Mouse (Mus musculus) ES-E14 (cell line): Measurements from ENCODE around the gene Bcl2l11. TPM values are rescaled to one million over a fixed set of nuclear protein-coding genes. Genes with fewer than 3 reads are reported as not detected.
A peak's percentile ranks its signal among the peaks of the same experiment; 100 is the strongest.

Experiments
- DNase-seq: peaks from one replicate; pipeline ENCODE4 v3.0.0-alpha.2; 2013; ENCODE audit warnings: low read depth, low spot score
- H3K27ac ChIP-seq: 2 replicates; pipeline ENCODE4 v1.5.1; 2012; ENCODE audit warnings: low read depth, mild to moderate bottlenecking, low read length, moderate library complexity, mixed read lengths; ENCODE audit not compliant: poor library complexity, insufficient read depth, severe bottlenecking
- H3K36me3 ChIP-seq: 2 replicates; pipeline ENCODE4 v1.6.1; 2012; ENCODE audit warnings: mild to moderate bottlenecking, low read length, moderate library complexity, mixed read lengths; ENCODE audit not compliant: control insufficient read depth, poor library complexity, insufficient read depth, severe bottlenecking
- H3K4me1 ChIP-seq, 2 experiments: fragments of 150-350 bp in 1 of 2; sonication (generic) in 1 of 2; 2 replicates each; pipeline ENCODE4 v1.6.1; 2012; ENCODE audit warnings: low read length in 2 of 2, mild to moderate bottlenecking in 1 of 2, mixed read lengths in 1 of 2; ENCODE audit not compliant: control insufficient read depth in 2 of 2, insufficient read depth in 2 of 2, poor library complexity in 1 of 2
- H3K4me3 ChIP-seq, 2 experiments: fragments of 150-350 bp in 1 of 2; sonication (generic) in 1 of 2; 2 replicates each; pipeline ENCODE4 v1.5.1; 2012; ENCODE audit warnings: low read length in 2 of 2, low read depth in 1 of 2, mild to moderate bottlenecking in 1 of 2, mixed read lengths in 1 of 2; ENCODE audit not compliant: insufficient read depth in 1 of 2, poor library complexity in 1 of 2, severe bottlenecking in 1 of 2
- H3K9ac ChIP-seq: 2 replicates; pipeline ENCODE4 v1.6.1; 2012; ENCODE audit warnings: low read depth, mild to moderate bottlenecking, low read length, mixed read lengths; ENCODE audit not compliant: poor library complexity, insufficient read depth, severe bottlenecking
- H3K9me3 ChIP-seq: fragments of 150-350 bp; sonication (generic); 2 replicates; pipeline ENCODE4 v1.6.1; 2012; ENCODE audit warnings: low read depth, mild to moderate bottlenecking, low read length; ENCODE audit not compliant: control insufficient read depth, insufficient read depth
- CHD2 ChIP-seq: IDR thresholded peaks from 2 replicates; pipeline ENCODE4 v1.6.1; 2014; ENCODE audit warnings: mild to moderate bottlenecking, low read depth, low read length, inconsistent platforms
- HCFC1 ChIP-seq: IDR thresholded peaks from 2 replicates; pipeline ENCODE4 v1.6.1; 2012; ENCODE audit warnings: low read length, inconsistent platforms, borderline replicate concordance; ENCODE audit not compliant: insufficient read depth
- MAFK ChIP-seq: IDR thresholded peaks from 2 replicates; pipeline ENCODE4 v1.6.1; 2014; ENCODE audit warnings: mild to moderate bottlenecking, low read depth, low read length, inconsistent platforms; ENCODE audit not compliant: insufficient read depth
- ZC3H11A ChIP-seq: IDR thresholded peaks from 2 replicates; pipeline ENCODE4 v1.6.1; 2012; ENCODE audit warnings: low read depth, mild to moderate bottlenecking, inconsistent platforms, low read length, borderline replicate concordance
- ZNF384 ChIP-seq: IDR thresholded peaks from 2 replicates; pipeline ENCODE4 v1.6.1; 2012; ENCODE audit warnings: low read depth, low read length, inconsistent platforms
- in situ Hi-C, 2 experiments: fragments of 600-800 bp; cut with MboI; formaldehyde crosslinking; loops; one replicate each; pipeline ENCODE4 v1.15.1; 2025; ENCODE audit warnings: low sequenced_read_pairs in 2 of 2, inconsistent platforms in 1 of 2; ENCODE audit not compliant: unreplicated experiment in 2 of 2
- total RNA-seq: library from RNA; depleted of rRNA; stranded (reverse); fragments of 300-350 nt; gene quantifications from 2 replicates; pipeline ENCODE4 v1.2.3, GENCODE M21; 2012

The Bcl2l11 gene
- total RNA-seq, 1 experiment = 23.6 TPM

DNA sequence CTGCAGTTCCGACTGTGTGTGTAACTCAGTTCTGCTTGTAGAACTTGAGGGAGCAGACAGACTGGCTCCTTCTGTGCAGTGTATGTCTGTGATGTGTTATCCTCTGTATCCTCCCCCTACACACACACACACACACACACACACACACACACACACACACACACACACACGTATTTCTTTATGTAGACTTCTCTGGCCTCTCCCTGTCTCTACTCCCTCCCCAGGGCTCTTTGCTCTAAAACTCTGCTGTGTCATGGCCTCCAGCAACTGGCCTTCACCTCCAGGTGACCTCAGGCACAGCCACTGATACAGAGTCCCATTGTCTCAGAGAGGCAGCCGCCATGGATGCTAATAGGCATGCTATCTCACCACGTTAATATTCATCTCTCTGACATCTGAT lies 10.3 kb upstream of the Bcl2l11 start:
- no peak overlapping the region for H3K9ac ChIP-seq
- peaks cover 0 to 4% of the 10 kb centered on the region in 2 experiments; a peak in 2 of 4 replicates for H3K4me1 ChIP-seq
- H3K4me3 ChIP-seq = no peak overlapping the region
- in situ Hi-C loops = no loop called here
- no peaks in the 10 kb centered on the region for H3K9me3 ChIP-seq
- DNase-seq = no peak
- no peaks in the 10 kb centered on the region for H3K36me3 ChIP-seq
- no peak overlapping the region for H3K27ac ChIP-seq
- peak; percentile 53 for TF ChIP-seq MAFK
- no peak for TF ChIP-seq ZNF384

DNA sequence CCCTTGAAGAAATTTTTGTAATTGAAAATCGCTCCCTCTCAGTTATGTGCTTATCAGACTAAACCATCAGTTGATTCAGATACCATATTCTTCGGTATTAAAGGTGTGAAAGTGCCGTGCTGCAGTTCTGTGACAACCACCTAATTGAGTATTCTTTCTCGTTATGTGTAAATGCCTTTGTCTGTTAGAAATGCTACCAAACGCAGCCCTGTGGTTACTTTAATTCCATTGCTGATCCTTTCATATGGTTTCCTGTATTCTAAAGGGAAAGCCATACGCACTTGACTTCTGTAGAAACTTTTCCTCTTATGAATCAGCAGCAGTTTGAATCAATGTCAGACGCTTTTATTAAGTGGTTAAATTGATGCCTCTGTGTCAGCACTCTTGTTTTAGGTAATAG lies 8.2 kb upstream of the Bcl2l11 start:
- no peak overlapping the region for H3K4me3 ChIP-seq
- H3K36me3 ChIP-seq = no peaks in the 10 kb centered on the region
- no peak for DNase-seq
- H3K9ac ChIP-seq = no peak overlapping the region
- TF ChIP-seq MAFK = no peak
- no peak for TF ChIP-seq ZC3H11A
- TF ChIP-seq ZNF384 = no peak
- no peak for TF ChIP-seq CHD2
- TF ChIP-seq HCFC1 = no peak
- H3K4me1 ChIP-seq = peaks cover 0 to 4% of the 10 kb centered on the region in 2 experiments; a peak in 2 of 4 replicates
- no peaks in the 10 kb centered on the region for H3K9me3 ChIP-seq
- H3K27ac ChIP-seq = no peak overlapping the region
- in situ Hi-C loops = no loop called here

DNA sequence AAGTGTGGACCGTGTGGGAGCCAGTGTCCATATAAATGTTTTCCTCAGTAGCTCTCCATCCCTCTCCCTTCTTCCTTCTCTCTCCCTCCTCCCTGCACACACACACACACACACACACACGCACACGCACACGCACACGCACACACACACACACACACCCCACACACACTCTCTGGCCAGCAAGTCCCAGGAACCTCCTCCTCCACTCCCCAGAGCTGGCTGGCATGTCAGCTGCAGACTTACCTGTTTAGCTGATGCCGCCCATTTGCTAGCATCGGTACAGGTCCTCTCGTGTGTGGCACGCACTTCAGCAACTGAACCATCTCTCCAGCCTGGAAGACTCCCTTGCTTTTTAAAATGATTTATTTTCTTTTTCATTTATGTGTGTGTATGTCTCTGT lies 6.9 kb upstream of the Bcl2l11 start:
- H3K4me1 ChIP-seq = peaks cover 0 to 8% of the 10 kb centered on the region in 2 experiments; a peak in 2 of 4 replicates
- in situ Hi-C loops = no loop called here
- DNase-seq = no peak
- TF ChIP-seq MAFK (no peak), ZNF384 (no peak), HCFC1 (no peak), ZC3H11A (no peak), CHD2 (no peak)
- H3K36me3 ChIP-seq = no peaks in the 10 kb centered on the region
- no peak overlapping the region for H3K27ac ChIP-seq
- H3K4me3 ChIP-seq = no peak overlapping the region
- H3K9ac ChIP-seq = no peak overlapping the region
- no peaks in the 10 kb centered on the region for H3K9me3 ChIP-seq

DNA sequence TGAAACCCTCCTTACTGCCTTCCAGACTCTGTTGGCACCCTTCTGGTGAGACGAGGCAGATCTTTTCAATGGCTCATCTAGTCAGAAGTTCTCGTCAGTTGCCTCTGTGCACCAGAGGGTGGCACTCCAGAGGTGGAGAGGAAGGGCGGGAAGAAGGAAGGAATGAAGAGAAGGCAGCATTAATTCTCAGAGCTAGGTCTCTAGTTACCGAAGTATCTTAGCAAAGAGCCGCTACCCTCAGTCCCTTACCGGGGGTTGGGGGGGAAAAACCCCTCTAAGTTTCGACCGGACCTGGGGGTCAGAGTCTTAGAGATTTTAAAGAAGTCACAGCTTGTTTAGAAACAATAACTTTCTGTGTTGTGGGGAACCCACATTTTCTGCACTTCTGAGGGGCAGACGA lies 3.3 kb upstream of the Bcl2l11 start:
- in situ Hi-C loops = loop anchor here in 1 of 2 experiments (10.0 kb wide), 1 partner anchor 272 kb away; no protein-coding TSS in a partner anchor
- peaks cover 0 to 7% of the 10 kb centered on the region in 2 experiments; a peak in 3 of 4 replicates for H3K4me1 ChIP-seq
- no peak for DNase-seq
- H3K9me3 ChIP-seq = no peaks in the 10 kb centered on the region
- no peaks in the 10 kb centered on the region for H3K36me3 ChIP-seq
- no peak for TF ChIP-seq MAFK
- no peak for TF ChIP-seq HCFC1
- peak; percentile 66 for TF ChIP-seq ZC3H11A
- TF ChIP-seq ZNF384 = no peak
- H3K9ac ChIP-seq = peak overlapping the region; percentile 54; the same call in 1 of the 2 replicates
- H3K4me3 ChIP-seq = peak overlapping the region; percentile 50 to 51
- no peak overlapping the region for H3K27ac ChIP-seq
